In the genomic region with DNA sequence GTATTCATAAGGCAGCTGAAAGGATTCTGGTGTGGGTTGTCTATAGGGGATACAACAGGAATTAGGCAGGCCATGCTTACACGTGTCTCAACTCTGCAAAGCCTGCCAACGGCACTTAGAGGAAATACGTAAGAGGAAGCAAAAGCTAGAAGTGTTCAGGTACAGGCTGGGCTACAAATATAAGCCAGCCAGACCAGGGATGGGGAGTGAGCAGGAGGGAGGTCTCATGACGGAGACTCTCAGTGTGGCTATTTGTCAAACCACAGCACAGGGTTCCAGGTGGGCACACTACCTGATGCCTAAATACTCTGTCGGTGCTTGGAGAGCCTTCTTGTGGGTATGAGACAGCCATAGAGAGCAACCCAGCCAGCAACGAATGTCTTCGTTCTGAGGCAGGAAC, we compare ENCODE assay signal across 10 mouse cellular contexts.
DNase-seq lines count a peak whose midpoint lies in the region; ATAC-seq and TF ChIP-seq lines count a peak whose summit lies in the region.
"Had no signal": no experiment of that assay in that cellular context is flagged by ENCODE, and none has a peak within 500 bp of the region (broad histone marks: within the 10 kb centered on the region; RNA-seq: fewer than 3 reads in every experiment).

No protein-coding gene starts in this region.

- 84% methylated on average over 7 of the region's 7 CpGs for WGBS in forebrain, embryonic 10.5 days
- WGBS in forebrain, embryonic 15.5 days, result 81% methylated on average over 7 of the region's 7 CpGs
- 73% methylated on average over 7 of the region's 7 CpGs for WGBS in kidney, postnatal 0 days
- 57% methylated on average over 7 of the region's 7 CpGs for WGBS in heart, embryonic 16.5 days
- WGBS in liver, embryonic 13.5 days (ENCODE audit: insufficient replicate concordance), result 58% methylated on average over 7 of the region's 7 CpGs

- H3K27me3 ChIP-seq in forebrain, embryonic 10.5 days (ENCODE audit: poor library complexity, severe bottlenecking), result no peaks in the 10 kb centered on the region
- H3K27me3 ChIP-seq in forebrain, embryonic 15.5 days, result no peaks in the 10 kb centered on the region
- no peaks in the 10 kb centered on the region for H3K27me3 ChIP-seq in kidney, postnatal 0 days (ENCODE audit: insufficient read depth, low read length)
- no peaks in the 10 kb centered on the region for H3K27me3 ChIP-seq in heart, embryonic 16.5 days (ENCODE audit: control insufficient read depth, insufficient read depth, low read length)
- no peaks in the 10 kb centered on the region for H3K27me3 ChIP-seq in liver, embryonic 13.5 days

- no peak overlapping the region for H3K9ac ChIP-seq in forebrain, embryonic 15.5 days (replicated peaks)
- no peak overlapping the region for H3K9ac ChIP-seq in kidney, postnatal 0 days (ENCODE audit: low read depth, low read length)
- no peak overlapping the region for H3K9ac ChIP-seq in heart, embryonic 16.5 days (ENCODE audit: low read length)
- H3K9ac ChIP-seq in liver, embryonic 13.5 days, result no peak overlapping the region

- peaks cover 73% of the 10 kb centered on the region for H3K4me1 ChIP-seq in forebrain, embryonic 10.5 days
- H3K4me1 ChIP-seq in forebrain, embryonic 15.5 days, result peaks cover 5% of the 10 kb centered on the region; the same call in 1 of the 2 replicates
- H3K4me1 ChIP-seq in kidney, postnatal 0 days (replicated peaks; ENCODE audit: insufficient read depth, low read length), result peaks cover 37% of the 10 kb centered on the region
- H3K4me1 ChIP-seq in heart, embryonic 16.5 days (ENCODE audit: control insufficient read depth, insufficient read depth, low read length), result peaks cover 54% of the 10 kb centered on the region
- peaks cover 41% of the 10 kb centered on the region for H3K4me1 ChIP-seq in liver, embryonic 13.5 days (replicated peaks)

- no peak for TF ChIP-seq CTCF in kidney, postnatal 0 days (IDR thresholded peaks at IDR 0.05; ENCODE audit: low read depth)

- no peak for ATAC-seq in forebrain, embryonic 15.5 days (replicated peaks)
- ATAC-seq in kidney, postnatal 0 days (replicated peaks; ENCODE audit: low FRiP score, low read depth), result no peak
- no peak for ATAC-seq in heart, embryonic 16.5 days (replicated peaks; ENCODE audit: extremely low read depth, insufficient read depth, low FRiP score)
- no peak for ATAC-seq in liver, embryonic 13.5 days (ENCODE audit: low read depth)

- no peak overlapping the region for H3K4me2 ChIP-seq in forebrain, embryonic 15.5 days (replicated peaks)
- H3K4me2 ChIP-seq in kidney, postnatal 0 days (ENCODE audit: low read length), result no peak overlapping the region
- no peak overlapping the region for H3K4me2 ChIP-seq in heart, embryonic 16.5 days (ENCODE audit: low read depth, low read length)
- H3K4me2 ChIP-seq in liver, embryonic 13.5 days, result no peak overlapping the region

- no peak overlapping the region for H3K4me3 ChIP-seq in forebrain, embryonic 10.5 days
- H3K4me3 ChIP-seq in forebrain, embryonic 15.5 days, result no peak overlapping the region
- no peak overlapping the region for H3K4me3 ChIP-seq in kidney, postnatal 0 days (replicated peaks; ENCODE audit: low read depth, low read length)
- H3K4me3 ChIP-seq in heart, embryonic 16.5 days (ENCODE audit: low read length), result no peak overlapping the region
- H3K4me3 ChIP-seq in liver, embryonic 13.5 days (replicated peaks), result no peak overlapping the region

- DNase-seq in forebrain, embryonic 10.5 days (ENCODE audit: extremely low spot score, low spot score), result no peak
- DNase-seq in kidney, postnatal 0 days (ENCODE audit: low spot score), result no peak
- DNase-seq in kidney, postnatal 10 days, result no peak
- DNase-seq in liver, embryonic 13.5 days, result no peak
- DNase-seq in ovary, adult 18-20 months (ENCODE audit: low spot score), result no peak
- DNase-seq in frontal cortex, postnatal 25 days (ENCODE audit: low spot score in 2 of 2), result no peak
- DNase-seq: adrenal gland, postnatal 36 days; cerebellum, postnatal 36 days had no signal

- no peaks in the 10 kb centered on the region; the same call in 1 of the 2 replicates for H3K36me3 ChIP-seq in forebrain, embryonic 10.5 days (replicated peaks)
- no peaks in the 10 kb centered on the region for H3K36me3 ChIP-seq in forebrain, embryonic 15.5 days
- no peaks in the 10 kb centered on the region for H3K36me3 ChIP-seq in kidney, postnatal 0 days (ENCODE audit: insufficient read depth, low read length)
- H3K36me3 ChIP-seq in heart, embryonic 16.5 days (ENCODE audit: control insufficient read depth, insufficient read depth), result no peaks in the 10 kb centered on the region
- H3K36me3 ChIP-seq in liver, embryonic 13.5 days, result no peaks in the 10 kb centered on the region

- H3K27ac ChIP-seq in forebrain, embryonic 10.5 days, result peak overlapping the region; percentile 81
- H3K27ac ChIP-seq in forebrain, embryonic 15.5 days (replicated peaks), result no peak overlapping the region
- H3K27ac ChIP-seq in kidney, postnatal 0 days, result peak overlapping the region; percentile 67
- H3K27ac ChIP-seq in heart, embryonic 16.5 days (ENCODE audit: low read length), result peak overlapping the region; percentile 85
- peak overlapping the region; percentile 9; the same call in 1 of the 2 replicates for H3K27ac ChIP-seq in liver, embryonic 13.5 days

- H3K9me3 ChIP-seq in forebrain, embryonic 10.5 days, result peaks cover 11% of the 10 kb centered on the region
- H3K9me3 ChIP-seq in forebrain, embryonic 15.5 days, result no peaks in the 10 kb centered on the region
- H3K9me3 ChIP-seq in kidney, postnatal 0 days (replicated peaks; ENCODE audit: low read length), result no peaks in the 10 kb centered on the region
- H3K9me3 ChIP-seq in heart, embryonic 16.5 days (replicated peaks; ENCODE audit: control insufficient read depth, low read length), result peaks cover 2% of the 10 kb centered on the region; the same call in 1 of the 2 replicates
- H3K9me3 ChIP-seq in liver, embryonic 13.5 days (replicated peaks), result no peaks in the 10 kb centered on the region
